Mouse (Mus musculus): ENCODE data around the gene Crocc2. TPM values are rescaled to one million over a fixed set of nuclear protein-coding genes. Genes with fewer than 3 reads are reported as not detected.
A peak's percentile ranks its signal among the peaks of the same experiment; 100 is the strongest.

Crocc2 gene
- polyA plus RNA-seq, 1 experiment from 2014 or later, result 0.19 TPM

DNA sequence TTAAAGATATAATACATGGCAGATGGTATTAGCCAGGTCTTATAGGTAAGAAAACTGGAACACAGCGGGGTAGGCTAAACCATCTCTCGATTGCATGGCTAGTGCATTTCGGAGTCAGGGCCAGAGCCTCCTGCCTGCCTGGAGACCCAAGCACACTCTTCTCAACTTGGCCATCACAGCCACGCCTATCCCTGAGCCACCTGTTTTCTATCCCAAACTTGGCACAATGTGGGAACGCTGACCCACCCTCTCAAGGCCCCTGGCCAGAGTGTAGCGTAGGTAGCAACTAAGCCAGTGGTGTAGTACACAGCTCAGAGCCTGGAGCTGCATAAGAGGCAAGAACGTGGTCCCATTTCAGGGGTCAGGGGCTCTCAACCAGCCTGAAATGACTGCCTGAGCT, 87.2 kb downstream of the Crocc2 start:
- WGBS, result 92% methylated on average over 7 of the region's 7 CpGs

DNA sequence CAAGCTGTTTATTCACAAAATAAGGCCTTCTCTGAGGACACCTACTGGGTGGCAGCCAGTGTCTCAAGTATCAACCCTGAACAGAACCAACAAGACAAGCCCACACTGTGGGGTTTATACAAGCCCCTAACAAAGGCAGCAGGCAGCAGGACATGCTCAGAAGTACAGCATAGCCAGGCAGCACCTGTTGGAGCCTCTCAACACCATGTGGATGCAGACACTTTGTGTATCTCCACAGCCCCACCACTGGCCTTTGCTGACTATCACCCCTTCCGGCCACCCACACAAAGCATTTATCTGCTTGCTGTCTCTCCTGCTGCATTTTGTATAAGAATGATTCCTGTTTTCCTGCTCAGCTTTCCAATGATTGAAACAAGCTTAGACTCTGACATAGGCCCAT, 89.0 kb downstream of the Crocc2 start:
- Histone ChIP-seq H3K4me3 (no peak overlapping the region), H3K4me2 (replicated peaks) (no peak overlapping the region), H3K27me3 (replicated peaks) (no peaks in the 10 kb centered on the region), H3K36me3 (no peaks in the 10 kb centered on the region), H3K27ac (no peak overlapping the region), H3K9ac (no peak overlapping the region), H3K9me3 (no peaks in the 10 kb centered on the region), H3K4me1 (no peaks in the 10 kb centered on the region)
- ATAC-seq (ENCODE audit: low FRiP score, low read depth), result no peak
- WGBS, result 82% methylated on average over 1 of the region's 1 CpGs

More for the DNA sequence above, 87.2 kb downstream of the Crocc2 start:
- Histone ChIP-seq H3K4me3 (no peak overlapping the region), H3K4me1 (0 out of 2 replicates have a peak, but pooled peaks cover 3% of the 10 kb centered on the region), H3K9me3 (no peaks in the 10 kb centered on the region), H3K36me3 (no peaks in the 10 kb centered on the region), H3K27me3 (replicated peaks) (no peaks in the 10 kb centered on the region), H3K9ac (no peak overlapping the region), H3K4me2 (replicated peaks) (no peak overlapping the region), H3K27ac (no peak overlapping the region)
- ATAC-seq (ENCODE audit: low FRiP score, low read depth), result no peak

DNA sequence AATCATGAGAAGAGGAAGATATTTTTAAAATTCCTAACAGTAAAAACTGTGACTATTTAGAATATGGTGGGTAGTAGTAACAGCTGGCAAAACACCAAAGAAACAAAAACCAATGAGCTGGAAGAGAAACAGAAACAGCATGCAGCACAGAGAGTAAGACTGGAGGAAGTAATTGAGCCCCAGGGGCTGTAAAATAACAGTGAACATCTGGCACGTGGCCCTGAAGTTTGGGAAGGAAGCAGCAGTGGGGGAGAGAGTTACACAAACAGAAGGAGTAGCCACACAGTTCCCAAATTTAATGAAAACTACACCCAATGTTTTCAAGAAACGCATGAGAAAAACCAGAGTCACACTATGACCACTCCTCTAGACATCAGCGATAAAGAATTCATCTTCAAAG, 98.7 kb downstream of the Crocc2 start:
- no peaks in the 10 kb centered on the region for H3K9me3 ChIP-seq
- no peaks in the 10 kb centered on the region for H3K36me3 ChIP-seq
- no peak overlapping the region for H3K9ac ChIP-seq
- no peak overlapping the region for H3K4me2 ChIP-seq (replicated peaks)
- no peak overlapping the region for H3K27ac ChIP-seq
- no peaks in the 10 kb centered on the region for H3K27me3 ChIP-seq (replicated peaks)
- no peak overlapping the region for H3K4me3 ChIP-seq
- no peaks in the 10 kb centered on the region for H3K4me1 ChIP-seq
- ATAC-seq (ENCODE audit: low FRiP score, low read depth), result no peak
- 45% methylated on average over 3 of the region's 3 CpGs for WGBS

DNA sequence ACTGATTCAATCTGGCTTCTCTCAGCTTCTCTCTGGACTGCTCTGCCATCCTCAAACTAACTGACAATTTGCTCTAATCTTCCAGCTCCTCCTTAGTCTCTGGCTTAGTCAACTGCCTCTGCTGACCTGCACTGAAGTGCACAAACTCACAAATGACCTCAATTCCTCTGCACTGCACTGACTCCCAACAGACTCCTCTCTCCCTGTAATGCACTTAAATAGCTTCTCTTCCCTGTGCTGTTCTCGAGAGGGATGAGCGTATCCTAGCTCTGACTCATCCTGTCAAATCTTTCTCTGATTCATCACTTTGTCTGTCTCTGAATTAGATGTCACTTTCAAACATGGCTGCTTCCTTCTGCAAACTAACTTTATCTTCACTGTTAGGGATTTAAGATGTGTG, 99.7 kb downstream of the Crocc2 start:
- Histone ChIP-seq H3K9me3 (no peaks in the 10 kb centered on the region), H3K36me3 (no peaks in the 10 kb centered on the region), H3K4me1 (no peaks in the 10 kb centered on the region), H3K4me3 (no peak overlapping the region), H3K27ac (no peak overlapping the region), H3K27me3 (replicated peaks) (no peaks in the 10 kb centered on the region), H3K4me2 (replicated peaks) (no peak overlapping the region), H3K9ac (no peak overlapping the region)
- WGBS, result 89% methylated on average over 2 of the region's 2 CpGs
- ATAC-seq (ENCODE audit: low FRiP score, low read depth), result no peak

DNA sequence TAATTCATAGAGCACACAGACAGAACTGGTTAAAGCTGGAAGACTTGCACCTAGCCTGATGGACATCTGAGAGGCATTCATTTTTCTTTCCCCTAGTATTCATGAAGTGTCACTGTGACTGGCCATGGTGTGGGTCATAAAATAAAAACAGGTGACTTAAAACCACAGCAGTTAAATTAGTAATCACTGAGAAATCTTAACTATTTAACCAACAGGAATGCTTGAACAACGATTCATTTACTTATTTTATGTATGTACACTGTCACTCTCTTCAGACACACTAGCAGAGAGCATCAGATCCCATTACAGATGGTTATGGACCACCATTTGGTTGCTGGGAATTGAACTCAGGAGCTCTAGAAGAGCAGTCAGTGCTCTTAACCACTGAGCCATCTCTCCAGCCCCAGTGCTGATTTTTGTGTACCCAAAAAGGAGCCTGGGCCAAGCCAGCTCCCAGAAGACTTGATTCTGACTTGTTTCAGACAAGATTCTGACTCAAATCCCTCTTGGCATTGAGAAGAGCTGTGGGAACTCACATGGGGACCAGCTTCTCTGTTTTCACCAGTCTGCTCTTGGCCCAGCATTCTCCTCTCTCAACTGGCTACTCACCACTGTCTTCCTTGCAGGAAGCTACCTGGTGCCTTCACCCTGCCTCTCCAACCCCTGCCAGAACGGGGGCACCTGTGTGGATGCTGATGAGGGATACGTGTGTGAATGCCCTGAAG, 102.2 kb downstream of the Crocc2 start:
- Histone ChIP-seq H3K4me3 (no peak overlapping the region), H3K4me1 (no peaks in the 10 kb centered on the region), H3K36me3 (no peaks in the 10 kb centered on the region), H3K27ac (no peak overlapping the region), H3K4me2 (replicated peaks) (no peak overlapping the region), H3K9ac (no peak overlapping the region), H3K27me3 (replicated peaks) (no peaks in the 10 kb centered on the region), H3K9me3 (no peaks in the 10 kb centered on the region)
- no peak for ATAC-seq (ENCODE audit: low FRiP score, low read depth)
- 76% methylated on average over 3 of the region's 3 CpGs for WGBS

DNA sequence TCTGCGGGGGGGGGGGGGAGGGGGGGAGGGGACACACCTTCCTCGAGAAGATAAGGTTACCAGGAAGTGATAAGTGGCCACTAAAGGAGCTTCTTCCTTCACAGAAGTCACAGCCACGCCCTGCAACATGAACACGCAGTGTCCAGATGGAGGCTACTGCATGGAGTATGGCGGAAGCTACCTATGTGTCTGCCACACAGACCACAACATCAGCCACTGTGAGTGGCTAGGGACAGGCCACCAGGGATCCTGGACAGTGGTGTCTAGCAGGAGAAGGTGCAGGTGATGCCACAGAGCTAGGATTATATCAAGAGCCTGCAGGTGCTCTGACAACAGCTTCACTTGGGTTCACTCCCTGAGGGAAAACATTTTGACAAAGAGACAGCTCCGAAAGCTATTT, 103.2 kb downstream of the Crocc2 start:
- Histone ChIP-seq H3K27ac (no peak overlapping the region), H3K27me3 (replicated peaks) (no peaks in the 10 kb centered on the region), H3K4me3 (no peak overlapping the region), H3K9ac (no peak overlapping the region), H3K36me3 (no peaks in the 10 kb centered on the region), H3K4me1 (no peaks in the 10 kb centered on the region), H3K4me2 (replicated peaks) (no peak overlapping the region), H3K9me3 (no peaks in the 10 kb centered on the region)
- WGBS, result 76% methylated on average over 6 of the region's 6 CpGs
- 0 out of 2 replicates have a peak, but pooled peaks have one; percentile 41 for ATAC-seq (ENCODE audit: low FRiP score, low read depth)

DNA sequence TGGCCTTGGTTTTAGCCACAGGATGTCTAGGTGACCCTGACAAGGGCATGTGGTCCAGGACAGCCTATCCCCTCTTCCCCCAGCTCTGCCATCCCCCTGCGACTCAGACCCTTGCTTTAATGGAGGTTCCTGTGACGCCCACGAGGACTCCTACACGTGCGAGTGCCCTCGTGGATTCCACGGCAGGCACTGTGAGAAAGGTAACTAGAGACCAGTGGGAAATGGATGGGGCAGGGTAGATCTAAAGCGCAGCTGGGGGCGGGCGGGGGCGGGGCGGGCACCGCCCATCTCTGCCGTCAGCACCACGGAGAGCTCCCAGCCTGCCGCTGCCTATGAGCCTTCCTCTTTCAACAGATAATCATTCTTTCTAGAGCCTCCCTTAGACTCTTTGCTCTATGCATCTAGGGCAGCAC, 103.9 kb downstream of the Crocc2 start:
- Histone ChIP-seq H3K27ac (no peak overlapping the region), H3K4me3 (no peak overlapping the region; the same call in 1 of the 2 replicates), H3K9ac (no peak overlapping the region), H3K9me3 (no peaks in the 10 kb centered on the region), H3K27me3 (replicated peaks) (no peaks in the 10 kb centered on the region), H3K36me3 (no peaks in the 10 kb centered on the region), H3K4me1 (no peaks in the 10 kb centered on the region), H3K4me2 (replicated peaks) (peak overlapping the region; percentile 43)
- no peak for ATAC-seq (ENCODE audit: low FRiP score, low read depth)
- WGBS, result 2% methylated on average over 16 of the region's 16 CpGs

DNA sequence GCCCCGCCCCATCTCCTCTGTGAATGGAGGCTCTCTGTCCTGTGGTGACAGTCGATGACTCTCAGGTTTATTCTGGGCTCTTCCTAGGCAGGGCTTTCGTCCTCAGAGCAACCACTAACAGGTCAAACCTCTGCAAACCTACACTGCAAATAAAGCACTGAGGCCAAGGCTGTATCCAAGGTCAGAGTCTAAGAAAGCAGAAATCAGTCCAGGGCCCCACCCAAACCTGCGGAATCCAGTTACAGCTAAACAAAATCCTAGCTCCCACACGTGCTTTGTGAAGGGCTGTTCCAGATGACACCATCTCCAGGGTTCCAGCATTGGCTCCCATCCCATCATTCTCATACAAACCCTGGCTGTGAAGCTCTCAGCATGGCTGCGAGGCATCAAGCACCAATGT, 107.0 kb downstream of the Crocc2 start:
- no peaks in the 10 kb centered on the region for H3K4me1 ChIP-seq
- no peaks in the 10 kb centered on the region for H3K9me3 ChIP-seq
- H3K27ac ChIP-seq, result no peak overlapping the region
- H3K36me3 ChIP-seq, result no peaks in the 10 kb centered on the region
- no peak for ATAC-seq (ENCODE audit: low FRiP score, low read depth)
- WGBS, result 86% methylated on average over 6 of the region's 6 CpGs
- no peaks in the 10 kb centered on the region for H3K27me3 ChIP-seq (replicated peaks)
- H3K4me2 ChIP-seq (replicated peaks), result no peak overlapping the region
- H3K4me3 ChIP-seq, result no peak overlapping the region
- H3K9ac ChIP-seq, result no peak overlapping the region

DNA sequence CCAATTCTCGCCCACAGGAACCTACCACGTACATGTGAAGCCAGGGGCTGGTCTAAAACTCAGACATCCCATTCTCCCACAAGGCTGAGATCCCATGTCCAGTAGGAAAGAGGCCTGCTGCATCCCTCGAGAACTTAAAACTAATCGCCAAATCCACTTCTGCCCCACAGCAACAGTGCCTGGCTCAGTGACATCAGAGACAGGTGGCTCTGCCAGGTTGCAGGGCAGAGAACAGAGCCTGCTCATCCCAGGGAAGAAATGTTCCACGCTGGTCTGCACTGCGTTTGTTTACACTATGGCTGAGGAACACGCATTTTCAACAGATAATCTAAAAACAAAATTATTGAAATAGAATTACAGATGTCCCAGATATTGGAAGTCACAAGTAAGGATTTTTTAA, 108.5 kb downstream of the Crocc2 start:
- 84% methylated on average over 7 of the region's 7 CpGs for WGBS
- H3K4me1 ChIP-seq, result no peaks in the 10 kb centered on the region
- H3K27ac ChIP-seq, result no peak overlapping the region
- no peak for ATAC-seq (ENCODE audit: low FRiP score, low read depth)
- no peak overlapping the region for H3K4me2 ChIP-seq (replicated peaks)
- no peaks in the 10 kb centered on the region for H3K27me3 ChIP-seq (replicated peaks)
- no peak overlapping the region for H3K9ac ChIP-seq
- H3K9me3 ChIP-seq, result no peaks in the 10 kb centered on the region
- no peak overlapping the region for H3K4me3 ChIP-seq
- no peaks in the 10 kb centered on the region for H3K36me3 ChIP-seq

Small RNAs within 50 kb of the gene (microRNA-seq; reads per million reads assigned to microRNA genes)
- gene Mir6901, result not detected

Other genes with a start within 250 kb of the Crocc2 start
- gene Capn10, start 234.3 kb upstream of the Crocc2 start, polyA plus RNA-seq (2016; fragmentation: Nextera tagmentation; extraction: Ambion mirVana), result 54.8 and 60.0 TPM in 2 replicates
- gene Gpr35, start 217.9 kb upstream of the Crocc2 start, polyA plus RNA-seq (2016; fragmentation: Nextera tagmentation; extraction: Ambion mirVana), result 0.38 TPM in 2 replicates
- not detected in 2 replicates for gene Aqp12, start 162.4 kb upstream of the Crocc2 start, polyA plus RNA-seq (2016; fragmentation: Nextera tagmentation; extraction: Ambion mirVana)
- gene Kif1a, start 66.8 kb upstream of the Crocc2 start, polyA plus RNA-seq (2016; fragmentation: Nextera tagmentation; extraction: Ambion mirVana), result 132 and 136 TPM in 2 replicates
- gene Agxt, start 33.5 kb upstream of the Crocc2 start, polyA plus RNA-seq (2016; fragmentation: Nextera tagmentation; extraction: Ambion mirVana), result not detected in 2 replicates
- gene 2310007B03Rik, start 7.8 kb upstream of the Crocc2 start, polyA plus RNA-seq (2016; fragmentation: Nextera tagmentation; extraction: Ambion mirVana), result 0.09 and 0.29 TPM in 2 replicates
- 10.4 and 12.4 TPM in 2 replicates for gene Sned1, start 67.1 kb downstream of the Crocc2 start, polyA plus RNA-seq (2016; fragmentation: Nextera tagmentation; extraction: Ambion mirVana)
- gene Mterf4, start 137.2 kb downstream of the Crocc2 start, polyA plus RNA-seq (2016; fragmentation: Nextera tagmentation; extraction: Ambion mirVana), result 35.1 and 35.3 TPM in 2 replicates
- 63.5 and 73.1 TPM in 2 replicates for gene Ppp1r7, start 174.1 kb downstream of the Crocc2 start, polyA plus RNA-seq (2016; fragmentation: Nextera tagmentation; extraction: Ambion mirVana)
- gene Pask, start 174.8 kb downstream of the Crocc2 start, polyA plus RNA-seq (2016; fragmentation: Nextera tagmentation; extraction: Ambion mirVana), result 12.2 and 13.1 TPM in 2 replicates
- gene Ano7, start 205.2 kb downstream of the Crocc2 start, polyA plus RNA-seq (2016; fragmentation: Nextera tagmentation; extraction: Ambion mirVana), result 0.28 and 0.71 TPM in 2 replicates